Mouse (Mus musculus) hindbrain, embryonic 12.5 days (tissue): ENCODE data around the gene Tor3a. TPM values are rescaled to one million over a fixed set of nuclear protein-coding genes. Genes with fewer than 3 reads are reported as not detected.
"Not testable (repeated sequence)": the region's sequence is repeated elsewhere in the genome, so short reads cannot be mapped to it uniquely, and the experiment has no call there.

Experiments
- ATAC-seq: fragments of 200-750 bp; cut with Nextera tagmentation; 2 replicates; pipeline ENCODE4 v1.8.0; 2017; ENCODE audit warnings: moderate TSS enrichment; ENCODE audit not compliant: low FRiP score
- H3K27ac ChIP-seq: fragments of 300-500 bp; sonication (generic); 2 replicates; pipeline ENCODE4 v1.5.1; 2016; ENCODE audit warnings: mild to moderate bottlenecking
- H3K27me3 ChIP-seq: fragments of 300-500 bp; sonication (generic); 2 replicates; pipeline ENCODE4 v1.6.1; 2016; ENCODE audit warnings: mild to moderate bottlenecking
- H3K36me3 ChIP-seq: fragments of 300-500 bp; sonication (generic); 2 replicates; pipeline ENCODE4 v1.6.1; 2016; ENCODE audit warnings: mild to moderate bottlenecking
- H3K4me1 ChIP-seq: fragments of 300-500 bp; sonication (generic); 2 replicates; pipeline ENCODE4 v1.6.1; 2016
- H3K4me2 ChIP-seq: fragments of 300-500 bp; sonication (generic); replicated peaks from 2 replicates; pipeline ENCODE4 v1.6.1; 2016; ENCODE audit warnings: mild to moderate bottlenecking
- H3K4me3 ChIP-seq: fragments of 300-500 bp; sonication (generic); 2 replicates; pipeline ENCODE4 v1.5.1; 2016; ENCODE audit warnings: mild to moderate bottlenecking
- H3K9ac ChIP-seq: fragments of 300-500 bp; sonication (generic); 2 replicates; pipeline ENCODE4 v1.6.1; 2016; ENCODE audit warnings: mild to moderate bottlenecking, moderate library complexity
- H3K9me3 ChIP-seq: fragments of 300-500 bp; sonication (generic); replicated peaks from 2 replicates; pipeline ENCODE4 v1.6.1; 2016; ENCODE audit warnings: mild to moderate bottlenecking
- WGBS: fragments of 180-500 bp; shearing (Covaris S2); methylation state at CpG from one replicate; pipeline ENCODE4 v1.1.7; 2016; 5-methylcytosine and 5-hydroxymethylcytosine counted together
- polyA plus RNA-seq: library from polyadenylated mRNA; unstranded; fragments of >200 nt; fragmentation: Nextera tagmentation; extraction: Ambion mirVana; gene quantifications from 2 replicates; pipeline ENCODE4 v1.2.1, GENCODE M21; 2016

Tor3a gene
- polyA plus RNA-seq, 1 experiment from 2014 or later: 5.0 TPM

- no peaks in the 10 kb centered on the region for H3K36me3 ChIP-seq
- WGBS: 92% methylated on average over 23 of the region's 23 CpGs
- H3K27me3 ChIP-seq: no peaks in the 10 kb centered on the region
- no peaks in the 10 kb centered on the region for H3K9me3 ChIP-seq
- no peak overlapping the region for H3K4me2 ChIP-seq
- H3K9ac ChIP-seq: no peak overlapping the region
- no peak overlapping the region for H3K4me3 ChIP-seq
- H3K4me1 ChIP-seq: peaks cover 8% of the 10 kb centered on the region
- ATAC-seq: no peak
- H3K27ac ChIP-seq: no peak overlapping the region
Measured at GRCm38 (mm10) chr1:156667141-156667926, 6.8 kb downstream of the Tor3a start.

GRCm38 (mm10) chr1:156665777-156666176 lies 8.4 kb downstream of the Tor3a start:
- Histone ChIP-seq H3K4me2 (no peak overlapping the region), H3K9me3 (no peaks in the 10 kb centered on the region), H3K4me1 (peaks cover 8% of the 10 kb centered on the region), H3K36me3 (no peaks in the 10 kb centered on the region), H3K9ac (no peak overlapping the region), H3K4me3 (no peak overlapping the region), H3K27ac (no peak overlapping the region), H3K27me3 (no peaks in the 10 kb centered on the region)
- ATAC-seq: no peak
- 89% methylated on average over 8 of the region's 8 CpGs for WGBS

GRCm38 (mm10) chr1:156660660-156661236 lies 13.4 kb downstream of the Tor3a start:
- not testable (repeated sequence) for H3K4me3 ChIP-seq, H3K27ac ChIP-seq, H3K9me3 ChIP-seq, H3K27me3 ChIP-seq, H3K36me3 ChIP-seq, ATAC-seq, H3K4me1 ChIP-seq, H3K4me2 ChIP-seq, H3K9ac ChIP-seq
- WGBS: 75% methylated on average over 21 of the region's 21 CpGs

DNA sequence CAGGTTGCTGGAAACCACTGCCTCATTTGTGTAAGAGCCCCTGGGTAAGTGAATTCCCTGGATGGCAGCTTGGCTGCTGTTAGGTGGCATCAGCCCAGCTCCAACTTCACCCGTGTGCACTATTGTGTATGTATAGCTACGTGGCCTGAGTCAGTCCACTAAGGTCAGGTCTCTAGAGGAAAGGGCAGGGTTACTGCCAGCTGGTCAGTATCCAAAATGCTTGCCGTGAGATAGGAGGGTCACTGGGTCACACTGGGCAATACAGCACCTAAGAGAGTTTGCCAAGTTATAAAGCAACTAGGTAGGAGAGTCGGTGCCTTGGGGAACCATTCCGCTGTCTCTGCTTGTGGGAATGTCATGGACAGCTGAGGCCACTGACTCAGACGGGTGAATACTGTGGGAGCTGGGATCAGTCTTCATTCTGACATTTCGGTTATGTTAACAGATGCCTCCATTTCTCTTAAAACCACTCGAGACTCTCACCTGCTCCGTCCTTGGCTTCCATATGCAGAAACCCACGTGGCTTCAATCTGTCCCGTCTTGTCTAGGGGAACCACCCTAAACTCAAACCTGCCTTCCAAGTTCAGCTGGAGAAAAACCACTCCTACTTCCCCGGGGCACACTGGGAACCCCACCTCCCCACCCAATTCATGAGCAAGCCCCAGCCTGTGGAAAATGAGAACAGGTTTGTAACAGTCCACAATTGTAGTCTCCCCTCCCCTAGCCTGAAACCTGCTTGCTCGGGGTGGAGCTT lies 14.1 kb downstream of the Tor3a start:
- Histone ChIP-seq H3K27ac (no peak overlapping the region), H3K4me3 (no peak overlapping the region)
- 81% methylated on average over 13 of the region's 13 CpGs for WGBS

GRCm38 (mm10) chr1:156658676-156659075 lies 15.5 kb downstream of the Tor3a start:
- Histone ChIP-seq H3K4me2 (no peak overlapping the region), H3K9me3 (no peaks in the 10 kb centered on the region), H3K4me1 (no peaks in the 10 kb centered on the region), H3K36me3 (peaks cover 3% of the 10 kb centered on the region; the same call in 1 of the 2 replicates), H3K27me3 (no peaks in the 10 kb centered on the region), H3K4me3 (no peak overlapping the region), H3K27ac (no peak overlapping the region), H3K9ac (no peak overlapping the region)
- ATAC-seq: no peak
- WGBS: 89% methylated on average over 5 of the region's 5 CpGs

More for the DNA sequence above, 14.1 kb downstream of the Tor3a start:
- Histone ChIP-seq H3K4me2 (no peak overlapping the region), H3K36me3 (peaks cover 3% of the 10 kb centered on the region; the same call in 1 of the 2 replicates), H3K4me1 (no peaks in the 10 kb centered on the region), H3K9ac (no peak overlapping the region), H3K27me3 (no peaks in the 10 kb centered on the region), H3K9me3 (no peaks in the 10 kb centered on the region)
- no peak for ATAC-seq

DNA sequence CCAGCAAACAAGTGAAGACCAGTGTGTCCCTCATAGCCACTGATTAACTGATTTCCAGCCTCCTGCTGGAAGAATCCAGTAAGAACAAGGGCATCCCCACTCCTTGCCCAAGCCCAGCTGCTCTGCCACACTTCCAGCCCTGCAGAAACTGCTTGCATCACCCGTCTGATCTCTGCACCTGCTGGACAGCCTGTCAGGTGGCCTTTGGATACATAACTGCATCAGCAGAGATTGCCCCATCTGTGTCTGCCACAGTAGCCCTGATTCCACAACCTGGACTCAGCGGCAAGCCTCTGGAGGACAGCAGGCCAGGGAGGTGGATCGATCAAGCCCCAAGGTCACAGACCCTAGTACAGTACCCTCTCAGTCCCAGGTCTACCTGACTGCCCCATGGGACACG lies 16.6 kb downstream of the Tor3a start:
- no peaks in the 10 kb centered on the region for H3K27me3 ChIP-seq
- no peak for ATAC-seq
- H3K4me3 ChIP-seq: no peak overlapping the region
- 86% methylated on average over 4 of the region's 4 CpGs for WGBS
- H3K27ac ChIP-seq: no peak overlapping the region
- H3K9me3 ChIP-seq: no peaks in the 10 kb centered on the region
- peaks cover 3% of the 10 kb centered on the region; the same call in 1 of the 2 replicates for H3K36me3 ChIP-seq
- H3K4me2 ChIP-seq: no peak overlapping the region
- H3K4me1 ChIP-seq: no peaks in the 10 kb centered on the region
- H3K9ac ChIP-seq: no peak overlapping the region

DNA sequence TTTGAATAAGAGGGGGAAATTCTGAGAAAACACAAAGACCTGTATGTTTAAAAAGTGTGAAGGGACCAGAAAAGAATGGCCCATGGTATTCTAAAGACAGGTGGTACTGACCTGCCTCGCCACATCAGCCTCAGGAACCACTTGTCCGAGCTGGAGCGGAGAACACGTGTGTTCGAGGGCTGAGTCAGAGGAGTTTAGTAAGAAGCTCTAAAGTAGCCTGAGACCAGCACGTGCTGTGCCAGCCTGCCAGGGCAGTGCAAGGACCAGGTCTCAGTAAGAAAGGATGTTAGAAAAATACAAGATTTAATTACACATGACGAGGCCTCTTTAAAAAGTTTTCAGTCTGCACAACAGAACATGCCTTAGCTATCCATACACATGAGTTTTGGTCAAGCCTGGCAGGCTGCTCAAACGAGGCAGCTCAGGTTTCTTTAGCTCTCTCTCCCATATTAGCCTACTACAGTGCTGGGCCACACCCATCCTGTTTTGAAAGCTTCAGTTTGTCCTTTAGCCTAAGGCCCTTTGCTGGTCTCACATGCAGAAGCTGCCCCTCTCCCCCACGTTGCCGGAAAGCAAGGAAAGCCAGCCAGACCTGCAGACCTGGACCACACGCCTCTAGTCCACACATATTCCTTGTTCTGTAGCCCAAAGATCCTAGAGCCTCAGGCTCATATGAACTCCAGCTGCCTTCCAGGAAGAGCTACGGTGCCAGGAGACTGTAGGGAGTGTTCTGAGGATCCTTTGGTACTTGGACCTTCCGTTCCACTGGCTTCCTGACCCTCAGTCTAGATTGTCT lies 19.2 kb downstream of the Tor3a start:
- Histone ChIP-seq H3K4me2 (no peak overlapping the region), H3K4me1 (no peaks in the 10 kb centered on the region), H3K9ac (no peak overlapping the region), H3K27ac (no peak overlapping the region), H3K9me3 (no peaks in the 10 kb centered on the region), H3K36me3 (peaks cover 3% of the 10 kb centered on the region; the same call in 1 of the 2 replicates), H3K4me3 (no peak overlapping the region), H3K27me3 (no peaks in the 10 kb centered on the region)
- WGBS: 84% methylated on average over 13 of the region's 13 CpGs
- ATAC-seq: no peak

- no peak overlapping the region for H3K9ac ChIP-seq
- no peak overlapping the region for H3K4me2 ChIP-seq
- no peak overlapping the region for H3K27ac ChIP-seq
- peaks cover 3% of the 10 kb centered on the region; the same call in 1 of the 2 replicates for H3K36me3 ChIP-seq
- H3K4me3 ChIP-seq: no peak overlapping the region
- H3K9me3 ChIP-seq: no peaks in the 10 kb centered on the region
- ATAC-seq: no peak
- 61% methylated on average over 6 of the region's 6 CpGs for WGBS
- no peaks in the 10 kb centered on the region for H3K27me3 ChIP-seq
- no peaks in the 10 kb centered on the region for H3K4me1 ChIP-seq
Measured at GRCm38 (mm10) chr1:156652189-156652822, 21.9 kb downstream of the Tor3a start.

DNA sequence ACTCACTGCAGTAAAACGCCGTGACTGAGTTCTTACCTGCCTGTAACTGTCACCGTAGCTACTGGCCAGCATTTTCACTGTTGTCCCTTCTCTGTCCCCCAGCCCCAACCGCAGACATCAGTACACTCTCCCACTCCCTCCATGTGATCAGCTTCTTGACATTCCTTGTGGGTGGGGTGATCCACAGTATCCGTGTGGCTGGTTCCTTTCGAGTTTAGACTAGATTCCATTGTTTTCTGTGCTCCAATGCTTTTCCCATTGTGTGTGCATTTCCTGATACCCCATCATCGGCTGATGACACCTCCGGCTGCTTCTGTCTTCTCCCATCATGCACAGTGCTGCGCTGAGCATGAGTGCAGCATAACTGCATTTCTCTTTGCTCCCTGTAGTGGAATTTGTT lies 23.5 kb downstream of the Tor3a start:
- Histone ChIP-seq H3K27ac (no peak overlapping the region), H3K4me2 (no peak overlapping the region), H3K36me3 (no peaks in the 10 kb centered on the region; the same call in 1 of the 2 replicates), H3K27me3 (no peaks in the 10 kb centered on the region), H3K9me3 (no peaks in the 10 kb centered on the region), H3K4me1 (no peaks in the 10 kb centered on the region), H3K9ac (no peak overlapping the region), H3K4me3 (no peak overlapping the region)
- ATAC-seq: no peak
- 83% methylated on average over 9 of the region's 9 CpGs for WGBS

- H3K9me3 ChIP-seq: no peaks in the 10 kb centered on the region
- no peak overlapping the region for H3K9ac ChIP-seq
- H3K4me2 ChIP-seq: no peak overlapping the region
- no peaks in the 10 kb centered on the region; the same call in 1 of the 2 replicates for H3K36me3 ChIP-seq
- no peak overlapping the region for H3K27ac ChIP-seq
- no peak for ATAC-seq
- WGBS: 32% methylated on average over 2 of the region's 2 CpGs
- no peak overlapping the region for H3K4me3 ChIP-seq
- H3K27me3 ChIP-seq: no peaks in the 10 kb centered on the region
- H3K4me1 ChIP-seq: peaks cover 2% of the 10 kb centered on the region; the same call in 1 of the 2 replicates
Measured at GRCm38 (mm10) chr1:156648705-156649104, 25.5 kb downstream of the Tor3a start.

GRCm38 (mm10) chr1:156645971-156646370 lies 28.2 kb downstream of the Tor3a start:
- Histone ChIP-seq H3K9ac (no peak overlapping the region), H3K27me3 (no peaks in the 10 kb centered on the region), H3K4me2 (no peak overlapping the region), H3K36me3 (peaks cover 22% of the 10 kb centered on the region), H3K4me1 (peaks cover 2% of the 10 kb centered on the region; the same call in 1 of the 2 replicates), H3K4me3 (no peak overlapping the region), H3K9me3 (no peaks in the 10 kb centered on the region), H3K27ac (no peak overlapping the region)
- ATAC-seq: no peak
- WGBS: 87% methylated on average over 4 of the region's 4 CpGs
